Mouse (Mus musculus): ENCODE measurements around the gene Tmem37.

DNA sequence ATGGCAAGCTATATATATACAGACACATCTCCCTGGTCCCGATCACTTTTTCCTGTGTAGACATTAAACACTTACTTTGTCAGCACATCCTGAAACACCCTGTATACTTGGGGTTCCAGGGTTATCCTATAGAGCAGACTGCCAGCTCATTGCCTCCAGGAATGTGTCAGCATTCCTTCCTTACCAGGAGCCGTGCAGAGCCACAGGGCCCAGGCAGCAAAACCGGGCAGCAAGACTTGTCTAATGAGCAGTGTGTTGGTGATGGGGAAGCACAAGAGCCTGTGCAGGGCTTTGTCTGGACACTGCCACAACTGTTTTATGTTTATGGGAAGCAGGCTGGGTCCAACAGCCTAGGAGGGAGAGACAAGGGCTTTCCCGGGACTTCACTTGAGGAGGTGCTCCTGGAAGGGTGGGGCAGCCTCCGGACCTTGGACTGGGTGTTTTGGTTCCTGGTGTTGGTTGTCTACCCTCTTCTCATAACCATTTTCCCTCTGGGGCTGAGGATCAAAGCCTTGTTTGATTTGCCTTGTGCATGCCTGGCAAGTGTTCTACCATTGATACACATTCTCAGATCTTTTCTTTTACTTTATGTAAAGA lies 10.1 kb upstream of the Tmem37 start:
- TF ChIP-seq POLR2A (IDR thresholded peaks at IDR 0.05; ENCODE audit: borderline replicate concordance, control insufficient read depth, low read depth, low read length) (no peak), CTCF (IDR thresholded peaks at IDR 0.05; ENCODE audit: control insufficient read depth, insufficient read depth, low read length) (no peak)
